Mouse (Mus musculus) lung, embryonic 14.5 days (tissue): ENCODE data around the gene Prdm15. TPM values are rescaled to one million over a fixed set of nuclear protein-coding genes. Genes with fewer than 3 reads are reported as not detected.
A peak's percentile ranks its signal among the peaks of the same experiment; 100 is the strongest.

Experiments
- ATAC-seq: fragments of 200-750 bp; cut with Nextera tagmentation; 2 replicates; pipeline ENCODE4 v1.8.0; 2017; ENCODE audit warnings: mild to moderate bottlenecking, moderate TSS enrichment, moderate library complexity; ENCODE audit not compliant: insufficient read depth
- DNase-seq: peaks from one replicate; pipeline ENCODE4 v3.0.0-alpha.2; 2015
- H3K27ac ChIP-seq: fragments of 300-500 bp; sonication (generic); 2 replicates; pipeline ENCODE4 v1.5.1; 2014; ENCODE audit warnings: low read depth, mild to moderate bottlenecking, moderate library complexity
- H3K27me3 ChIP-seq: fragments of 300-500 bp; sonication (generic); 2 replicates; pipeline ENCODE4 v1.6.1; 2014; ENCODE audit warnings: low read length, control low read depth; ENCODE audit not compliant: insufficient read depth
- H3K36me3 ChIP-seq: fragments of 300-500 bp; sonication (generic); 2 replicates; pipeline ENCODE4 v1.6.1; 2014; ENCODE audit warnings: control low read depth; ENCODE audit not compliant: insufficient read depth
- H3K4me1 ChIP-seq: fragments of 300-500 bp; sonication (generic); 2 replicates; pipeline ENCODE4 v1.6.1; 2014; ENCODE audit warnings: antibody characterized with exemption, control low read depth; ENCODE audit not compliant: insufficient read depth
- H3K4me2 ChIP-seq: fragments of 300-500 bp; sonication (generic); 2 replicates; pipeline ENCODE4 v1.6.1; 2014; ENCODE audit warnings: mild to moderate bottlenecking
- H3K4me3 ChIP-seq: fragments of 300-500 bp; sonication (generic); 2 replicates; pipeline ENCODE4 v1.5.1; 2014; ENCODE audit warnings: low read depth, low read length
- H3K9ac ChIP-seq: fragments of 300-500 bp; sonication (generic); 2 replicates; pipeline ENCODE4 v1.6.1; 2014
- H3K9me3 ChIP-seq: fragments of 300-500 bp; sonication (generic); 2 replicates; pipeline ENCODE4 v1.6.1; 2016; ENCODE audit warnings: low read depth, low read length, control low read depth
- CTCF ChIP-seq: IDR thresholded peaks from 2 replicates; pipeline ENCODE4 v1.5.1; 2016; ENCODE audit warnings: antibody characterized with exemption, low read depth
- WGBS: fragments of 180-500 bp; shearing (Covaris S2); extraction: QIAGEN DNeasy Blood & Tissue Kit; methylation state at CpG from one replicate; pipeline ENCODE4 v1.1.7; 2014; 5-methylcytosine and 5-hydroxymethylcytosine counted together
- polyA plus RNA-seq: library from polyadenylated mRNA; unstranded; fragments of >200 nt; fragmentation: Nextera tagmentation; extraction: Ambion mirVana; gene quantifications from 2 replicates; pipeline ENCODE4 v1.2.1, GENCODE M21; 2014

Gene Prdm15
- polyA plus RNA-seq, 1 experiment from 2014 or later = 13.3 TPM

DNA sequence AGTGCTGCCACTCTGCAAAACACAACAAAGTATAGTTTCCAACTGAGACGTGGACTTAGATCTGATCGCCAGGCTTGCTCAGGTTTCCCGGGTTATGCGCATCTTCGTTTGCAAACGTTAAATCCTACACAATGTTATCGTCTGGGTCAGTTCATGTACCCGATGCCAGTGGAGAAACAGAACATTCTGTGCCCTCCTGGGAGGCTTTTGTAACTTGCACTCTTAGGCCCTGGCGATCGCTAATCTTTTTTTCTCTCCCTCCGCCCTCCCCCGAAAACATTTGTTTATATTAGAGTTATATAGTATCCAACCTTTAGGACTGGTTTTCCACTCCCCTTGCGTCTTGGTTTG, 87.7 kb downstream of the Prdm15 start:
- peaks cover 38% of the 10 kb centered on the region for H3K27me3 ChIP-seq
- peak overlapping the region; percentile 32; the same call in 1 of the 2 replicates for H3K9ac ChIP-seq
- no peaks in the 10 kb centered on the region for H3K36me3 ChIP-seq
- ATAC-seq (no peak), DNase-seq (peak; percentile 12)
- WGBS = 7% methylated on average over 13 of the region's 13 CpGs
- H3K27ac ChIP-seq = no peak overlapping the region
- no peaks in the 10 kb centered on the region for H3K9me3 ChIP-seq
- TF ChIP-seq CTCF = no peak
- peak overlapping the region; percentile 66 for H3K4me2 ChIP-seq
- peak overlapping the region; percentile 52 for H3K4me3 ChIP-seq
- peaks cover 12% of the 10 kb centered on the region; the same call in 1 of the 2 replicates for H3K4me1 ChIP-seq

- ATAC-seq = peak; percentile 78
- Histone ChIP-seq H3K9ac (peak within 1 kb of the TSS; percentile 60), H3K27me3 (peaks cover 38% of the 10 kb centered on the region), H3K4me2 (peak within 1 kb of the TSS; percentile 66), H3K27ac (peak within 1 kb of the TSS; percentile 60), H3K9me3 (no peaks in the 10 kb centered on the region), H3K4me3 (peak within 1 kb of the TSS; percentile 52), H3K4me1 (peaks cover 12% of the 10 kb centered on the region; the same call in 1 of the 2 replicates), H3K36me3 (no peaks in the 10 kb centered on the region)
- no peak for TF ChIP-seq CTCF
- WGBS = under 1% methylated on average over 88 of the region's 88 CpGs
- DNase-seq = peak; percentile 77
Observed at GRCm38 (mm10) chr16:97763061-97763989, 88.3 kb downstream of the Prdm15 start, which contains the start of gene Ripk4. Ripk4 (minus strand) TSS chr16:97763787.

- Histone ChIP-seq H3K9me3 (no peaks in the 10 kb centered on the region), H3K36me3 (no peaks in the 10 kb centered on the region), H3K27ac (no peak overlapping the region), H3K4me3 (peak overlapping the region; percentile 52), H3K4me1 (peaks cover 9% of the 10 kb centered on the region; the same call in 1 of the 2 replicates), H3K4me2 (peak overlapping the region; percentile 66), H3K27me3 (peaks cover 38% of the 10 kb centered on the region), H3K9ac (no peak overlapping the region)
- TF ChIP-seq CTCF = no peak
- 49% methylated on average over 2 of the region's 2 CpGs for WGBS
- ATAC-seq (no peak), DNase-seq (no peak)
Observed at GRCm38 (mm10) chr16:97761782-97762181, 89.9 kb downstream of the Prdm15 start.

GRCm38 (mm10) chr16:97759681-97760080, 92.0 kb downstream of the Prdm15 start:
- Histone ChIP-seq H3K4me2 (peak overlapping the region; percentile 12; the same call in 1 of the 2 replicates), H3K9ac (no peak overlapping the region; the same call in 1 of the 2 replicates), H3K4me3 (no peak overlapping the region), H3K36me3 (no peaks in the 10 kb centered on the region), H3K4me1 (peaks cover 3% of the 10 kb centered on the region; the same call in 1 of the 2 replicates), H3K27me3 (peaks cover 37% of the 10 kb centered on the region), H3K9me3 (no peaks in the 10 kb centered on the region), H3K27ac (no peak overlapping the region)
- no peak for DNase-seq
- 31% methylated on average over 3 of the region's 3 CpGs for WGBS
- TF ChIP-seq CTCF = no peak
- no peak for ATAC-seq

- WGBS = 53% methylated on average over 2 of the region's 2 CpGs
- Histone ChIP-seq H3K4me1 (peaks cover 3% of the 10 kb centered on the region; the same call in 1 of the 2 replicates), H3K9me3 (no peaks in the 10 kb centered on the region)
Observed at GRCm38 (mm10) chr16:97758288-97758687, 93.4 kb downstream of the Prdm15 start.

GRCm38 (mm10) chr16:97756460-97756859, 95.2 kb downstream of the Prdm15 start:
- Histone ChIP-seq H3K4me2 (no peak overlapping the region), H3K4me1 (peaks cover 5% of the 10 kb centered on the region), H3K27me3 (peaks cover 6% of the 10 kb centered on the region), H3K27ac (no peak overlapping the region), H3K9me3 (no peaks in the 10 kb centered on the region), H3K4me3 (no peak overlapping the region), H3K9ac (no peak overlapping the region), H3K36me3 (no peaks in the 10 kb centered on the region)
- DNase-seq (peak; percentile 24), ATAC-seq (no peak)
- no peak for TF ChIP-seq CTCF
- 42% methylated on average over 2 of the region's 2 CpGs for WGBS

More at GRCm38 (mm10) chr16:97758288-97758687, 93.4 kb downstream of the Prdm15 start:
- TF ChIP-seq CTCF = no peak
- Histone ChIP-seq H3K4me2 (no peak overlapping the region), H3K4me3 (no peak overlapping the region), H3K27ac (no peak overlapping the region), H3K9ac (no peak overlapping the region), H3K27me3 (peaks cover 23% of the 10 kb centered on the region), H3K36me3 (no peaks in the 10 kb centered on the region)
- DNase-seq (no peak), ATAC-seq (no peak)

GRCm38 (mm10) chr16:97752316-97752941, 99.2 kb downstream of the Prdm15 start:
- no peak for TF ChIP-seq CTCF
- H3K4me3 ChIP-seq = no peak overlapping the region
- no peaks in the 10 kb centered on the region for H3K9me3 ChIP-seq
- H3K4me2 ChIP-seq = no peak overlapping the region
- no peak overlapping the region for H3K9ac ChIP-seq
- H3K27ac ChIP-seq = no peak overlapping the region
- no peaks in the 10 kb centered on the region for H3K27me3 ChIP-seq
- ATAC-seq = 0 out of 2 replicates have a peak, but pooled peaks have one; percentile 19
- H3K4me1 ChIP-seq = peaks cover 4% of the 10 kb centered on the region
- 60% methylated on average over 3 of the region's 3 CpGs for WGBS
- peaks cover 4% of the 10 kb centered on the region; the same call in 1 of the 2 replicates for H3K36me3 ChIP-seq
- no peak for DNase-seq
